Mouse (Mus musculus) right cerebral cortex, postnatal 14 days (tissue): Measurements from ENCODE around the gene Ccnjl.

Experiments used
- DNase-seq: peaks from one replicate; pipeline ENCODE4 v3.0.0; 2022

Ccnjl gene

DNA sequence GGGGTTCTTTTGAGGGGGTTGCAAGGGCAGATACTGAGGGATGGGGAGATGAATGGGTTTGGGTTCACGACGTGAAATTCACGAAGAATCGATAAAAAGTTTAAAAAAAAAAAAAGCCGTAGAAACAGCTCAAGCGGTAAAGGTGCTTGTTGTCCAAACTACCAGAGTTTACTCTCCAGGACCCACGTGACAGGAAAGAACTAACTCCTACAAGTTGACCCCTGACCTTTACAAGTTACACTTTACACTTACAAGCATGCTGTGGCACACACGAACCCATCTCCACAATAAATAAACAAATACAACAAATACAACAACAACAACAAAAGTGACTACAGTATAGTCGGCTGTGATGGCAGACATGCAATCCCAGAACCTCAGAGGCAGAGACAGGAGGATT lies 103.1 kb downstream of the Ccnjl start:
- no peak for DNase-seq

GRCm38 (mm10) chr11:43632566-43632965 lies 104.0 kb downstream of the Ccnjl start:
- DNase-seq, result no peak

GRCm38 (mm10) chr11:43633165-43633564 lies 104.6 kb downstream of the Ccnjl start:
- DNase-seq, result no peak

DNA sequence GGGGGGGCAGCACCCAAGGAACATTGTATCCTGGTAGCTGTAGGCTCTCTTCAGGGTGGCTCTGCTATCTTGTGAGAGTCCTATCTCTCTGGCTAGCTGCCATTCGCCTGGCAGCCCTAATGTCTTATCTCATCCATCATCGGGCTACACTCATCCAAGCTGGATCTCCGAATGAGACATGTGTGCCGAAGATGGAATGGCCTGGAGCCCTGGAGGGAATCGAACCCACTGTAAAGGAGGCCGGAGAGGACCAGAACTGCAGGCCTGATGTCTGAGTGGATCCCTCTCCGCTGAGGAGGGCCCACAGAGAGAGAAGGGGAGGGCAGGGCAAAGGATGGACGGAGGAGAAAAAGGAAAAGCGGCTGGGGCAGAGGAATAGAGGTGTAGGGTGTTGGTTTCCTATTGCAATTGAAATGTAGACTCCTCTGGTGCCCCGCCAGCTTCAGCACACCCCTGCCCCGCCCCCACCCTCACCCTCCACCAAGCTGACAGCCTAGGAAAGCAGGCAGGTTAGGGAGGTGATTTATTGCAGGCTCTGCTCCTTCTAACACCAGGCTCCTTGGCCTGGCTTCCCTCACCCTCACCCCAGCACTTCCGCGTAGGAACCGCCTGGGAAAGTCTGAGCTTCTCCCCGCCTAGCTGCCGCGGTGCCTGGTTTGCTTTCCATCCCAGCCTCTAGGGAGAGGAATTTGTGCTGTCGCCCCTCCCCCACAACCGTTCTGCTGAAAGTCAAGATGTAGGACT lies 105.2 kb downstream of the Ccnjl start:
- peak; percentile 82 for DNase-seq
